In the genomic region with DNA sequence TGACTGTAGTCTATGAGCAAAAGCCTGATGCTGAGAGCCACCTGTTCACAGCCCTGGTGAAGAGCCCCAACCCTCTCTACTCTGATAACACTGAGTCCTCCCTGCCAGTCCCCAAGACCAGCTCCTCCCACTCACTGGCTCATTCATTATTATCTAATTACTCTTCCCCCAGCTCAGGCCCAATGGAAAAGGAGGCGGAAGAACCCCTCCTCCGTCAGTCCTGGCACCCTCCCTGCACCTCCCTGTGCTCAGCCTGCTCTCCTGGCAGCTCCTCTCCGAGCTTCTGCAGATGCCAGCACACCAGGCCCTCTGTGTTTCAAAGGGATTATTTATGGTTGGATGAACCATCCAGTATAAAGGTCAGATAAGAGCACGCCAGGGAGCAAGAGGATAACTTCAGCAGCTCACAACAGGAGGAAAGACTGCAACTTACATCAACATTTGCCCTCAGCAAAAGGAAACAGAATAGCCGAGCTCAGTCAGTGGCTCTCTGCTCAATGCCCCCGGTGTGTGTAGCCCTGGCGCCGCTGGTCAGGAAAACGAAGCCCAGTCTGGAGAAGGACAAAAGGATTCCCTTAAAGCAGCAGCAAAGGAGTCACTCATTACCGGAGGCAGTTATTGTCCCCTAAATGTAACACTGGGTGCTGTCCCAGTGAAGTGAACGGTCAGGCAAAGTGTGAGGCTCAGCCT, we compare ENCODE assay signal across 8 mouse cellular contexts. TPM values are rescaled to one million over a fixed set of nuclear protein-coding genes. Genes with fewer than 3 reads are reported as not detected.
DNase-seq lines count a peak whose midpoint lies in the region; ATAC-seq lines count a peak whose summit lies in the region.

No protein-coding gene starts in this region.

- H3K4me3 ChIP-seq in hindbrain, embryonic 13.5 days = no peak overlapping the region
- H3K4me3 ChIP-seq in midbrain, embryonic 13.5 days (replicated peaks) = no peak overlapping the region

- peak overlapping the region; percentile 61 for H3K9ac ChIP-seq in hindbrain, embryonic 13.5 days
- peak overlapping the region; percentile 23 for H3K9ac ChIP-seq in midbrain, embryonic 13.5 days (replicated peaks)

- no peaks in the 10 kb centered on the region for H3K36me3 ChIP-seq in hindbrain, embryonic 13.5 days
- H3K36me3 ChIP-seq in midbrain, embryonic 13.5 days = no peaks in the 10 kb centered on the region

- H3K4me2 ChIP-seq in hindbrain, embryonic 13.5 days = peak overlapping the region; percentile 22; the same call in 1 of the 2 replicates
- H3K4me2 ChIP-seq in midbrain, embryonic 13.5 days (replicated peaks) = 0 out of 2 replicates have a peak overlapping the region, but pooled peaks have one; percentile 3

- no peaks in the 10 kb centered on the region for H3K9me3 ChIP-seq in hindbrain, embryonic 13.5 days
- H3K9me3 ChIP-seq in midbrain, embryonic 13.5 days = no peaks in the 10 kb centered on the region

- H3K27ac ChIP-seq in hindbrain, embryonic 13.5 days = peak overlapping the region; percentile 52; the same call in 1 of the 2 replicates
- H3K27ac ChIP-seq in midbrain, embryonic 13.5 days = peak overlapping the region; percentile 56

- H3K4me1 ChIP-seq in hindbrain, embryonic 13.5 days (replicated peaks) = peaks cover 31% of the 10 kb centered on the region
- H3K4me1 ChIP-seq in midbrain, embryonic 13.5 days (replicated peaks) = peaks cover 17% of the 10 kb centered on the region

- peak; percentile 84 for DNase-seq in layer of hippocampus, adult 11-12 months (ENCODE audit: low spot score)
- no peak for DNase-seq in layer of hippocampus, adult 9-10 months (ENCODE audit: low spot score)
- DNase-seq in cerebellum, adult 9-11 months = peak; percentile 97
- peak; percentile 81 to 88 for DNase-seq in gastrocnemius, adult 8-10 months (ENCODE audit: low spot score in 2 of 2)
- DNase-seq in layer of hippocampus, postnatal 10 days (ENCODE audit: low spot score in 2 of 2) = peak; percentile 80 to 86
- DNase-seq in testis, postnatal 14 days (ENCODE audit: low spot score) = peak; percentile 86

- WGBS in hindbrain, embryonic 13.5 days = 6% methylated on average over 11 of the region's 11 CpGs
- WGBS in midbrain, embryonic 13.5 days = 3% methylated on average over 11 of the region's 11 CpGs

- ATAC-seq in hindbrain, embryonic 13.5 days (ENCODE audit: low FRiP score) = peak; percentile 79
- ATAC-seq in midbrain, embryonic 13.5 days = peak; percentile 81

- H3K27me3 ChIP-seq in hindbrain, embryonic 13.5 days = no peaks in the 10 kb centered on the region
- H3K27me3 ChIP-seq in midbrain, embryonic 13.5 days = no peaks in the 10 kb centered on the region

RNA-seq across cellular contexts. Expression of a gene that starts 16.4 kb away (rescaled TPM):
- 100 to 1,000 TPM; 127 to 151 (median 139) TPM for total RNA-seq in gastrocnemius, adult 8-10 months (2022)
- 10.5 and 10.9 TPM in 2 replicates for polyA plus RNA-seq in hindbrain, embryonic 13.5 days (2015; fragmentation: Nextera tagmentation; extraction: Ambion mirVana)
- total RNA-seq in layer of hippocampus, postnatal 10 days (2021) = 10 to 100 TPM; 85.2 to 96.2 TPM
- 7.1 and 7.8 TPM in 2 replicates for polyA plus RNA-seq in midbrain, embryonic 13.5 days (2015; fragmentation: Nextera tagmentation; extraction: Ambion mirVana)
